Mouse (Mus musculus) bone marrow macrophage, adult 2 months (primary cell): ENCODE measurements around the gene Trpc1. TPM values are rescaled to one million over a fixed set of nuclear protein-coding genes. Genes with fewer than 3 reads are reported as not detected.
A peak's percentile ranks its signal among the peaks of the same experiment; 100 is the strongest.

Source experiments
- H3K27ac ChIP-seq: 2 replicates; pipeline ENCODE4 v1.5.1; 2012; ENCODE audit warnings: low read depth, low read length; ENCODE audit not compliant: insufficient read depth
- H3K4me1 ChIP-seq: 2 replicates; pipeline ENCODE4 v1.6.1; 2012; ENCODE audit warnings: low read length; ENCODE audit not compliant: control insufficient read depth, insufficient read depth
- H3K4me3 ChIP-seq: 2 replicates; pipeline ENCODE4 v1.5.1; 2012; ENCODE audit warnings: mild to moderate bottlenecking, low read length, moderate library complexity; ENCODE audit not compliant: insufficient read depth
- CTCF ChIP-seq: IDR thresholded peaks from 2 replicates; pipeline ENCODE4 v1.5.1; 2012; ENCODE audit warnings: low read depth, mild to moderate bottlenecking, low read length, moderate library complexity
- POLR2A ChIP-seq: IDR thresholded peaks from 2 replicates; pipeline ENCODE4 v1.6.1; 2012; ENCODE audit warnings: mild to moderate bottlenecking, low read depth, low read length, borderline replicate concordance
- polyA plus RNA-seq: library from polyadenylated mRNA; stranded (reverse); fragments of >200 nt; gene quantifications from 2 replicates; pipeline ENCODE4 v1.2.4, GENCODE M21; 2012; ENCODE audit not compliant: missing spikeins, insufficient read depth, insufficient read length

The Trpc1 gene
- polyA plus RNA-seq, 1 experiment = 0.12 TPM

DNA sequence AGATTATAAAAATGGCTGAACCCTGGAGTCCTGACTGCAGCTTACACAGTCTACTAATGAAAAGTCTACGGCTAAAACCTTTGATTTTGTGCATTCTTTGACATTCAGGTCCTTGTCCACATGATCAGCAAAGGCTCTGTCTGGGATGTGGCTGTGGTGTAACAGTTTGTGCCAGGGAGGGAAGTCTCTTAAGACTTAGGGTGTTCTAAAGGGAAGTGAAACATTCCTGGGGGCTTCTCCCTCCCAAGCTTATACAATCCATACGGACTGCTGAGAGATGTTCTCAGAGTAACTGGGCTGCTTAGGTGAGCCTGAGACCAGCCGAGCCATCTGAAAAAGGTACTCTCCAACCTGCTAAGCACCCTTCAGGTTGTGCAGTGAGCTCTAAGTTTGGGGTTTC lies 12.1 kb upstream of the Trpc1 start:
- TF ChIP-seq POLR2A (no peak), CTCF (no peak)
- no peak overlapping the region for H3K27ac ChIP-seq
- no peak overlapping the region for H3K4me3 ChIP-seq
- H3K4me1 ChIP-seq = no peaks in the 10 kb centered on the region

DNA sequence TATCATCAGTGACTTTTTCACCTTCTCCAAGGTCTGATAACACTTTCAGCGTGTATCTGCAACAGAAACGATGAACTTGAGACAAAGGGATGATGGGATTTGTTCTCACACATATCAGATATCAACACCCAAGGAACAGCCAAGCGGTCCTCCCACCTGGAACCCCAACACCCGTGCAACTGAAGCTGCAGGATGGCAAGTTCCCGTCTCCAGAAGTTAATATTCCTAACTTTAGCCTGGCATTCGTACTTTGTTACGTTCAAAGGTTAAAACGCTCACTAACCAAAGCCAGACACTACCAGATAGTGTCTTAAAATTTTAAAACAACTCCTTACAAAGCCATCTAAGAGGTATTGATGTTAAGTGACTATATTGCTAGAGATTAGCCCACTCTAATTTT lies 11.2 kb upstream of the Trpc1 start:
- no peaks in the 10 kb centered on the region for H3K4me1 ChIP-seq
- TF ChIP-seq POLR2A (no peak), CTCF (no peak)
- no peak overlapping the region for H3K27ac ChIP-seq

DNA sequence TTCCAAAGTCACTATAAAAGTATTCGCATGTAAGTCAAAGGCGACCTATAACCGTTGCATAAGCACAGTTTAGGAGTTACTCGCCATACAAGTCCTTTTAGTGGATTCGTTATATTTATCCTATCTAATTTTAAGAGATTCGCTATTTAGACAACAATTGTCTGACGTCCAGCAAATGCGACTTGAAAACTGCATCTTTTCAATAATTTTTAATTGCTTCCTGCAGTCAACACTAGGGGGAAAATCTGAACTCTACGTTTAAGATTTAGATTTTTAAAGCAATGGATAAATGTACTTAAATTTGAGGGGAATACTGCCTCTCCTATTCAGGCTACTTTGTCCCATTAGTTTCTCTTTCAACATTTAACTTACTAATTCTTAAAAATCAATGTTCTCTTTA lies 571 bp upstream of the Trpc1 start:
- Histone ChIP-seq H3K4me3 (no peak overlapping the region), H3K4me1 (no peaks in the 10 kb centered on the region), H3K27ac (no peak overlapping the region)
- TF ChIP-seq POLR2A (no peak), CTCF (no peak)

More for the DNA sequence above, 11.2 kb upstream of the Trpc1 start:
- H3K4me3 ChIP-seq = no peak overlapping the region

DNA sequence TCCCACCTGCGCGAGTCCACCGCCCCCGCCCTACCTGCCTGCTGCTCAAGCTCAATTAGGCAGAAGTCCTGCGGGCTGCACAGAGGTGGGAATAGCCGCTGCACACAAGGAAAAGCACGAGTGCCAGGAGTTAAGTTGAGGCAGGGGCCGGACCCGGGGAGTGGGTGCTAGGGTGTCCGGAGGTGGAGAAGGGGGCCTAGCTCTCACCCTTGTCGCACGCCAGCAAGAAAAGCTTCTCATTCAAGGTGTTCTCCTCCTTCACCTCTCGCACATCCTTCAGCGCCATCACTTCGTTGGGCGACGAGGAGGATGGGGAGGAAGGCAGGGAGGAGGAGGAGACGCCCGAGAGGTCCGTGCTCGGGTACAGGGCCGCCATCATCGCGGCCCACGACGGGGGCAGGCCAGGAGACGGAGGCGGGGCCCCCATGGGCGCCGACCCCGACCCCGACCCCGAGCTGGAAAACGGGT lies 680 bp downstream of the Trpc1 start:
- H3K4me1 ChIP-seq = no peaks in the 10 kb centered on the region
- peak overlapping the region; percentile 59 for H3K4me3 ChIP-seq
- no peak overlapping the region for H3K27ac ChIP-seq
- TF ChIP-seq POLR2A = no peak
- TF ChIP-seq CTCF = no peak

DNA sequence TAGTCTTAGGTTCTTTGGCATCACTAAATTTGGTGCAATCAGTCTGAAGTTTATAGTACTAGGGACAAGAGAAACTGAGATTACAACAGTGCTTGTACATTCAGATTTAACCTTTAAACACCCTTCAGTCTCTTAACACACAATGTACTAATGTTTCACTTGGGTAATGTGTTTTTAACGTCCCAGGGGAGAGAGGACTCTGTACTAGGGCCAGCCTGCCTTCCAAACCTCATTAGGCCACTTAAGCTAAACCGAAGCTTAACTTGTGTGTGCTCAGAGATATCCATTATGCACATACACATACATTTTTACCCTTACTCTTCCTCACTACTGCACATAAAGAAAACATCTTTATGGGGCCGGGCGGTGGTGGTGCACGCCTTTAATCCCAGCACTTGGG lies 2.9 kb downstream of the Trpc1 start:
- Histone ChIP-seq H3K4me3 (no peak overlapping the region), H3K27ac (no peak overlapping the region), H3K4me1 (no peaks in the 10 kb centered on the region)
- no peak for TF ChIP-seq CTCF
- no peak for TF ChIP-seq POLR2A

DNA sequence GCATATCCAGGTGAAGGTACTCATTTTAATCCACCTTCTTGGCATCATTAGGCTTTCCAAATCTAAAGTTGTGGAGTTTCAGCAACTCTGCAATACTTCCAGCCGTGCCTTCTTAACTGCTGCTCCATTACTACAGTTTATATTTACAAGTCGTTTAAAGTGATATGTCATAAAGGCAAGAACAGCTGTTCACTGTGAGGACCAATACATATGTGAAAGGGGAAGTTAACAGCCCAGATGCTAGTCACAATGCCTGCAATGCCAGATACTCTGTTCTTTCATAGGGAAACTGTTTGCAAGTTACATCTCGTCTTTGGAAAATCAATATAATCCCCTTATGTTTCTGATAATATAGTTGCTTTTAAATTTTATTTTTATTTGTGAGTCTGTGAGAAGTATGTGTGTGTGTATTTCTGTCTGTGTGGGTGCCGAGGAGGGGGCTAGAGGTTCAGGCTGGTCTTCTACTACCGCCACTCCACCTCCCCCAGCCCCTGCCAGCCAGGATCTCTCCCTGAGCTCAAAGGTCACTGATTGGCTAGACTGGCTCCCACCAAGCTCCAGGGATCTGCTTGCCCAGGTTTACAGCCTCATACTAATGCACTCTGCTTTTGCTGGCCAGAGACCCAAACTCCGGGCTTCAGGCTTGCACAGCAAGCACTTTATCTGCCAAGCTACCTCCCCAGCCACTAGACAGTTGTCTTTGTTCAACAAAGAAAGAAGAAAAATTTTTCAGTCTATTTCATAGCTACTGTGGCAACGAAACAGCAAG lies 5.1 kb downstream of the Trpc1 start:
- H3K27ac ChIP-seq = no peak overlapping the region
- H3K4me1 ChIP-seq = no peaks in the 10 kb centered on the region
- no peak overlapping the region for H3K4me3 ChIP-seq
- TF ChIP-seq CTCF (no peak), POLR2A (no peak)

DNA sequence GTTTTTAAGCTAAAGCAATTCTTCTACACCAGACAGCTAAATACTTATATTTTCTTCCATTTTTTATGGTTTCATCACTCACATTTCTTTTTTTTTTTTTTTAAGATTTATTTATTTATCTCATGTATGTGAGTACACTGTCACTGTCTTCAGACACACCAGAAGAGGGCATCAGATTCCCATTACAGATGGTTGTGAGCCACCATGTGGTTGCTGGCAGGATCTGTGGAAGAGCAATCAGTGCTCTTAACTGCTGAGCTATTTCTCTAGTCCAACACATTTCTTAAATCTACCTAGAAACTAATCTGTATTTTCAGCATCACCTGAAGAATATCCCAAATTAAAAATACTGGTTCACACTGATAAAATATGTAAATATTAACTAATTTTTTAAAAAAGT lies 13.9 kb downstream of the Trpc1 start:
- no peak overlapping the region for H3K27ac ChIP-seq
- no peaks in the 10 kb centered on the region for H3K4me1 ChIP-seq
- no peak for TF ChIP-seq CTCF
- TF ChIP-seq POLR2A = no peak

DNA sequence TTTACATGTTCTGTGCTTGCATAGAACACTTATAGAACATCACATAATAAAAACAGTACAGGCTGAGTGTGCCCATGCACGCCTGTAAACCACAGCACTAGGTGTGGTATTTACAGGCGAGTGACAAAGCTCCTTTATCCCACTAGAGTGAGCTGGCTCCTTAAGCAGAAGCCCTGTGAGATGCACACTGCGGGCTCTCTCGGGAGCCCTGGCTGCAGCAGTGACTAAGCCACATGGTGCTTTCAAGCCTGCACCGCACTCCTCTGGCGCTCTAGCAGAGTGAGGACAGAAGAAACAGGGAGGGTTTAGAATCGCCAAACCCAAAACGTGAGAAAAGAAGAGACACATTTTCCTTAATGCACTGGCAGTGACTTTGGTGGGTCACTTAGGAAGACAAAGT lies 37.6 kb downstream of the Trpc1 start:
- Histone ChIP-seq H3K4me1 (no peaks in the 10 kb centered on the region), H3K4me3 (no peak overlapping the region), H3K27ac (no peak overlapping the region)
- TF ChIP-seq CTCF (no peak), POLR2A (no peak)

More for the DNA sequence above, 13.9 kb downstream of the Trpc1 start:
- no peak overlapping the region for H3K4me3 ChIP-seq

DNA sequence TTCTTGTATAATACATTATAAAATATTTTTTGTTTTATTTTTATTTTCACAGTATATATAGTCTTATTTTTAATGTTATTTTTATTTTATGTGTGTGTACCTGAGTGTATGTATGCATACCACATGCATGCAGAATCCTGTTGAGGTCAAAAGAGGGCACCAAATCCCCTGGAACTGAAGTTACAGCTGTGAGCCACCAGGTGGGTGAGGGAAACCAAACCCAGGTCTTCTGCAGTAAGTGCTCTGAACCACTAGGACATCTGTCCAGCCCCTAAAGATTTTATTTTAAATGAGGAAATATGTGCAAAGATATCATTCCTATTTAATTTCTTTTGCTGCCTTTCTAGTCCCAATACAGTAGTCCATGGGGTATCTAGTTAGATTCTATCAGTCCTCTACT lies 41.2 kb downstream of the Trpc1 start:
- no peak overlapping the region for H3K4me3 ChIP-seq
- TF ChIP-seq POLR2A (no peak), CTCF (no peak)
- no peaks in the 10 kb centered on the region for H3K4me1 ChIP-seq
- H3K27ac ChIP-seq = no peak overlapping the region

DNA sequence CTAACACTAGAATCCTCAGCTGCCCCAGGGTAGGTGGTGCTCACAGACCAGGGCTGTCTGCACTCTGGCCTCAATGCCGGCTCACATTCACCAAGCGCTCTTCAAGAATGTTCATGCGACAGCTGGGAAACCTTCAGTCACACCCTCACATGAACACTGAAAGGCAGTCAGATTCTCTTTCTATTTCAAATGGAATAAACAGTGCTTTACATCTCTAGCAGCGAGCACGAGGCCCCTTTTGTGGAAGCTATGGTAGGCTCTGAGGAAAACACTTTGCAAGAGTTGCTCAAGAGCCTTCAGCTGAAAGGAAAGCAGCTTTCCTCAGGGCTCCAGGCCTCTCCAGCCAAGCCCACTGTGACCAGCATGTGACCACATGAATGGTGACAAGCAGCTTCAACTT lies 44.8 kb downstream of the Trpc1 start:
- Histone ChIP-seq H3K4me3 (no peak overlapping the region), H3K4me1 (no peaks in the 10 kb centered on the region)

DNA sequence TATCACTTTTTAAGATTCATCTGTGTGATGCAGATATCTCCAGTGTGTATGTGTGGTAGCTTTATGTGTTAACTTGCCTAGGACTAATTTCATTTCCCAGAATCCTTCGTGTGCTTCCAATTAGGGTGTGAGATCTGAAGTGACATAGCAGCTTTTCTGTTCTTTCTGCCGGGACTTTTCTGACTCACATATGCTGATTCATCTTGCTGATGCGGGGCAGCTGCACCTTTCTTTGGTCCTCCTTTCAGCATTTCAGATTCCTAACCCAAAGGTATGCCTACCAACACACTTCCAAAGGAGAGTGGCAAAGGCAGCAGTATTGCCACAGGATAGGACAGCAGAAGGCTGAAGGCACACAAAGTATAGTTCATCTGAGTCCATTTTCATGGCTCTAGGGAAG lies 46.1 kb downstream of the Trpc1 start:
- TF ChIP-seq POLR2A (no peak), CTCF (no peak)
- Histone ChIP-seq H3K4me3 (no peak overlapping the region), H3K4me1 (no peaks in the 10 kb centered on the region), H3K27ac (no peak overlapping the region)

More for the DNA sequence above, 44.8 kb downstream of the Trpc1 start:
- TF ChIP-seq POLR2A = no peak
- TF ChIP-seq CTCF = no peak
- no peak overlapping the region for H3K27ac ChIP-seq

DNA sequence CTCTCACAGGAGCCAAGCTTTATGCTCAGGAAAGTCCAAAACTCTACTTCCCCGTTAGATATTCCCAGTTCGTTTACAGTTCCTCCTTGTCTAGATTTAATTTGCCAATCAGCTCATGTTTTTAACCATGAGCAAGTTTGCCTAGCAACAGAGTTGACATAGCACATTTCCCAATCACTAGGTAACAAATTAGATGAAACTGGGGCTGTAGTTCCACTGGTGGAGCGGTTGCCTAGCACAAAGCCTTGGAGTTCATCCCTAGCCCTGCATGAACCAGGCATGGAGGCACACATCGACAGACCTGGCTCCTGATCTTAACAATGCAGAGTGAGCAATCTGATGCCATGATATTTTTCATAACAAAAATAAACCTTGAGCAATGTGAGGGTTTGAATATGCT lies 50.9 kb downstream of the Trpc1 start:
- H3K4me1 ChIP-seq = no peaks in the 10 kb centered on the region
- no peak overlapping the region for H3K4me3 ChIP-seq
- TF ChIP-seq POLR2A = no peak
- no peak for TF ChIP-seq CTCF
- H3K27ac ChIP-seq = no peak overlapping the region
